Mouse (Mus musculus) macrophage (primary cell): ENCODE measurements around the gene Arl13a. TPM values are rescaled to one million over a fixed set of nuclear protein-coding genes. Genes with fewer than 3 reads are reported as not detected.

Experiments
- H3K27ac ChIP-seq: fragments of 350-480 bp; formaldehyde crosslinking; 2 replicates; pipeline ENCODE4 v1.9.0; 2021
- H3K36me3 ChIP-seq: fragments of 350-480 bp; formaldehyde crosslinking; 2 replicates; pipeline ENCODE4 v1.9.0; 2021; ENCODE audit errors: inconsistent target
- H3K4me3 ChIP-seq: fragments of 350-480 bp; formaldehyde crosslinking; 2 replicates; pipeline ENCODE4 v1.9.0; 2021; ENCODE audit errors: inconsistent target
- H3K79me2 ChIP-seq: fragments of 350-480 bp; formaldehyde crosslinking; 2 replicates; pipeline ENCODE4 v1.9.0; 2021; ENCODE audit errors: inconsistent target
- WGBS: methylation state at CpG from one replicate; pipeline ENCODE4 v1.1.7; 2026; ENCODE audit warnings: inconsistent platforms; ENCODE audit not compliant: missing documents; 5-methylcytosine and 5-hydroxymethylcytosine counted together
- polyA plus RNA-seq: library from polyadenylated mRNA; stranded (reverse); fragments of 250-400 nt; gene quantifications from 3 replicates; pipeline ENCODE4 v1.2.4, GENCODE M21; 2018; ENCODE audit warnings: inconsistent platforms

Gene Arl13a
- polyA plus RNA-seq, 1 experiment from 2014 or later: not detected

- H3K36me3 ChIP-seq: no peaks in the 10 kb centered on the region; the same call in 1 of the 2 replicates
- no peaks in the 10 kb centered on the region for H3K79me2 ChIP-seq
- H3K4me3 ChIP-seq: no peak overlapping the region
- WGBS: 83% methylated on average over 1 of the region's 1 CpGs
- no peak overlapping the region for H3K27ac ChIP-seq
Observed at GRCm38 (mm10) chrX:134233048-134233447, 45.7 kb downstream of the Arl13a start.

GRCm38 (mm10) chrX:134238266-134238665, 51.0 kb downstream of the Arl13a start:
- H3K27ac ChIP-seq: no peak overlapping the region
- no peak overlapping the region for H3K4me3 ChIP-seq
- WGBS: 65% methylated on average over 10 of the region's 10 CpGs

GRCm38 (mm10) chrX:134245946-134246345, 58.6 kb downstream of the Arl13a start:
- Histone ChIP-seq H3K79me2 (no peaks in the 10 kb centered on the region), H3K27ac (no peak overlapping the region), H3K4me3 (no peak overlapping the region), H3K36me3 (no peaks in the 10 kb centered on the region; the same call in 1 of the 2 replicates)
- WGBS: 92% methylated on average over 7 of the region's 10 CpGs

More at GRCm38 (mm10) chrX:134238266-134238665, 51.0 kb downstream of the Arl13a start:
- Histone ChIP-seq H3K79me2 (no peaks in the 10 kb centered on the region), H3K36me3 (peaks cover 5% of the 10 kb centered on the region; the same call in 1 of the 2 replicates)

GRCm38 (mm10) chrX:134248202-134248601, 60.9 kb downstream of the Arl13a start:
- Histone ChIP-seq H3K27ac (no peak overlapping the region), H3K36me3 (no peaks in the 10 kb centered on the region; the same call in 1 of the 2 replicates), H3K79me2 (no peaks in the 10 kb centered on the region), H3K4me3 (no peak overlapping the region)
- WGBS: 96% methylated on average over 2 of the region's 2 CpGs

Other genes with a start within 250 kb of the Arl13a start
- 0.09 TPM in 1 of 3 replicates, not detected in the others for gene Sytl4, start 205.7 kb upstream of the Arl13a start, polyA plus RNA-seq
- 7.9 to 19.7 TPM (median 15.5 TPM) in 3 replicates for gene Cstf2, start 128.3 kb upstream of the Arl13a start, polyA plus RNA-seq
- 0.12 to 0.67 TPM (median 0.30 TPM) in 3 replicates for gene Xkrx, start 25.4 kb upstream of the Arl13a start, polyA plus RNA-seq
- not detected in 3 replicates for gene Nox1, start 34.5 kb downstream of the Arl13a start, polyA plus RNA-seq
- gene Trmt2b, start 89.5 kb downstream of the Arl13a start, polyA plus RNA-seq: 13.8 to 16.4 TPM (median 14.4 TPM) in 3 replicates
- not detected in 3 replicates for gene Tmem35a, start 107.7 kb downstream of the Arl13a start, polyA plus RNA-seq
- 0.97 to 5.5 TPM (median 4.3 TPM) in 3 replicates for gene Cenpi, start 120.6 kb downstream of the Arl13a start, polyA plus RNA-seq
- 0.04 to 0.10 TPM in 2 of 3 replicates, not detected in the other for gene Drp2, start 217.1 kb downstream of the Arl13a start, polyA plus RNA-seq